Mouse (Mus musculus) cerebral cortex, adult 2 months (tissue): ENCODE results near the gene Baiap2l2.

ENCODE experiments used
- WGBS: fragments of 180-500 bp; shearing (Covaris S2); methylation state at CpG from one replicate; pipeline ENCODE4 v1.1.7; 2018; 5-methylcytosine and 5-hydroxymethylcytosine counted together

Gene Baiap2l2

GRCm38 (mm10) chr15:79299563-79300155 is 14.3 kb upstream of the Baiap2l2 start:
- WGBS: 89% methylated on average over 2 of the region's 2 CpGs

- 90% methylated on average over 6 of the region's 6 CpGs for WGBS
Measured at GRCm38 (mm10) chr15:79298553-79298952, 13.2 kb upstream of the Baiap2l2 start.

- WGBS: 65% methylated on average over 9 of the region's 9 CpGs
Measured at GRCm38 (mm10) chr15:79292779-79293178, 7.4 kb upstream of the Baiap2l2 start.

- 94% methylated on average over 3 of the region's 3 CpGs for WGBS
Measured at GRCm38 (mm10) chr15:79290340-79290739, 5.0 kb upstream of the Baiap2l2 start.

- 93% methylated on average over 12 of the region's 12 CpGs for WGBS
Measured at GRCm38 (mm10) chr15:79289441-79289840, 4.1 kb upstream of the Baiap2l2 start.

GRCm38 (mm10) chr15:79288387-79288786 is 3.0 kb upstream of the Baiap2l2 start:
- 88% methylated on average over 3 of the region's 3 CpGs for WGBS

GRCm38 (mm10) chr15:79287091-79287490 is 1.8 kb upstream of the Baiap2l2 start:
- 92% methylated on average over 7 of the region's 7 CpGs for WGBS

GRCm38 (mm10) chr15:79286141-79286540 is 804 bp upstream of the Baiap2l2 start:
- WGBS: 86% methylated on average over 7 of the region's 7 CpGs

GRCm38 (mm10) chr15:79283371-79283770 is 2.0 kb downstream of the Baiap2l2 start:
- 88% methylated on average over 4 of the region's 4 CpGs for WGBS

- 91% methylated on average over 5 of the region's 5 CpGs for WGBS
Measured at GRCm38 (mm10) chr15:79282434-79282833, 2.9 kb downstream of the Baiap2l2 start.

GRCm38 (mm10) chr15:79281389-79281788 is 3.9 kb downstream of the Baiap2l2 start:
- 82% methylated on average over 1 of the region's 1 CpGs for WGBS

GRCm38 (mm10) chr15:79280850-79281249 is 4.5 kb downstream of the Baiap2l2 start:
- 67% methylated on average over 5 of the region's 5 CpGs for WGBS

- 27% methylated on average over 6 of the region's 6 CpGs for WGBS
Measured at GRCm38 (mm10) chr15:79280209-79280608, 5.1 kb downstream of the Baiap2l2 start.

- 70% methylated on average over 10 of the region's 10 CpGs for WGBS
Measured at GRCm38 (mm10) chr15:79277728-79278127, 7.6 kb downstream of the Baiap2l2 start.

- WGBS: 79% methylated on average over 10 of the region's 10 CpGs
Measured at GRCm38 (mm10) chr15:79273020-79273419, 12.3 kb downstream of the Baiap2l2 start.

- WGBS: 16% methylated on average over 17 of the region's 17 CpGs
Measured at GRCm38 (mm10) chr15:79271124-79271746, 14.1 kb downstream of the Baiap2l2 start.

- under 1% methylated on average over 33 of the region's 33 CpGs for WGBS
Measured at GRCm38 (mm10) chr15:79270317-79271123, 14.8 kb downstream of the Baiap2l2 start.

- 43% methylated on average over 1 of the region's 1 CpGs for WGBS
Measured at GRCm38 (mm10) chr15:79268521-79268920, 16.8 kb downstream of the Baiap2l2 start.

- WGBS: 80% methylated on average over 4 of the region's 4 CpGs
Measured at GRCm38 (mm10) chr15:79265384-79265783, 20.0 kb downstream of the Baiap2l2 start.

GRCm38 (mm10) chr15:79263726-79264125 is 21.6 kb downstream of the Baiap2l2 start:
- WGBS: 97% methylated on average over 6 of the region's 6 CpGs

- WGBS: 87% methylated on average over 3 of the region's 3 CpGs
Measured at GRCm38 (mm10) chr15:79262786-79263309, 22.5 kb downstream of the Baiap2l2 start.

- WGBS: 17% methylated on average over 13 of the region's 13 CpGs
Measured at GRCm38 (mm10) chr15:79262375-79262774, 23.0 kb downstream of the Baiap2l2 start.
